Mouse (Mus musculus) urinary bladder, adult 18-20 months (tissue): ENCODE data around the gene Zfp810.

Experiments
- DNase-seq, 2 experiments: peaks; one replicate each; pipeline ENCODE4 v3.0.0; 2022; ENCODE audit warnings: low spot score in 2 of 2, mixed read lengths in 2 of 2

The Zfp810 gene

GRCm38 (mm10) chr9:22260092-22260422 lies 47.4 kb downstream of the Zfp810 start:
- no peak for DNase-seq

GRCm38 (mm10) chr9:22259184-22260091 lies 48.0 kb downstream of the Zfp810 start, which contains the start of gene Zfp599:
Zfp599 (minus strand) TSS chr9:22259895.
- DNase-seq = peak; percentile 11 to 39

- no peak for DNase-seq
Observed at GRCm38 (mm10) chr9:22258784-22259183, 48.7 kb downstream of the Zfp810 start.

GRCm38 (mm10) chr9:22256579-22256978 lies 50.9 kb downstream of the Zfp810 start:
- DNase-seq = no peak

GRCm38 (mm10) chr9:22244242-22244641 lies 63.2 kb downstream of the Zfp810 start:
- no peak for DNase-seq

- no peak for DNase-seq
Observed at GRCm38 (mm10) chr9:22240001-22240400, 67.4 kb downstream of the Zfp810 start.

GRCm38 (mm10) chr9:22230556-22230955 lies 76.9 kb downstream of the Zfp810 start:
- no peak for DNase-seq

GRCm38 (mm10) chr9:22230061-22230460 lies 77.4 kb downstream of the Zfp810 start:
- DNase-seq = no peak

GRCm38 (mm10) chr9:22229386-22230026 lies 77.9 kb downstream of the Zfp810 start:
- DNase-seq = no peak

GRCm38 (mm10) chr9:22226846-22227245 lies 80.6 kb downstream of the Zfp810 start:
- peak; percentile 54 to 68 for DNase-seq
